Mouse (Mus musculus) bone marrow macrophage, adult 2 months (primary cell): ENCODE results near the gene Gm5475.

ENCODE experiments used
- CTCF ChIP-seq: IDR thresholded peaks from 2 replicates; pipeline ENCODE4 v1.5.1; 2012; ENCODE audit warnings: low read depth, mild to moderate bottlenecking, low read length, moderate library complexity
- POLR2A ChIP-seq: IDR thresholded peaks from 2 replicates; pipeline ENCODE4 v1.6.1; 2012; ENCODE audit warnings: mild to moderate bottlenecking, low read depth, low read length, borderline replicate concordance

DNA sequence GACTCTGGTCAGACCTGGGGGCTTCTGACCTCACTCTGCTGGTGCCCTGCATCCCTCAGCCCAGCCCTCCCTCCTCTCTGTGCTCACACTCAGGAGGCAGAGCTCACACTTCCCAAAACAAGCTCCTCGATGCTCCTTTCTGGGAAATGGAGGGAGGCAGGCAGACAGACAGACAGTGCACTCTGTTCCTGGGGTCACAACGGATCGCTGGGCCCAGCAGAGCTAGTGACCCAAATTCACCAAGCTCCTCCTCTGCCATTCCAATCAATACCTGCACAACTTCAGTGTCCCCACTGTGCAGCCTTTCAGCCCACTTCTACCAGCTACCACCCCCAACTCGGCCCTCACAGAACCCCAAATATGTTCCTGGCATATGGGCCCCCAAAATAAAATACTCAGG, 20.1 kb upstream of the Gm5475 start:
- TF ChIP-seq CTCF, result no peak
- no peak for TF ChIP-seq POLR2A
